Mouse (Mus musculus) gastrocnemius, postnatal 4 days (tissue): ENCODE measurements at regions not wholly inside any gene's neighbourhood (a gene's known extent, or its start where the extent isn't known, plus 50 kb on each side); places are given as distances from the start of the nearest gene placed in this dataset.

ENCODE experiments used
- DNase-seq, 2 experiments: peaks; one replicate each; pipeline ENCODE4 v3.0.0; 2021 to 2022; ENCODE audit warnings: low spot score in 2 of 2, mixed read lengths in 2 of 2

- DNase-seq = no peak
Measured at GRCm38 (mm10) chr6:100107066-100107465, 180.2 kb downstream of the Rybp start.

GRCm38 (mm10) chr6:100100565-100101133, 186.6 kb downstream of the Rybp start:
- DNase-seq = no peak

- DNase-seq = no peak
Measured at GRCm38 (mm10) chr6:100096393-100097125, 190.7 kb downstream of the Rybp start.

- no peak for DNase-seq
Measured at GRCm38 (mm10) chr6:100094653-100095217, 192.6 kb downstream of the Rybp start.

GRCm38 (mm10) chr6:100092870-100093269, 194.4 kb downstream of the Rybp start:
- no peak for DNase-seq

GRCm38 (mm10) chr6:100091815-100092214, 195.5 kb downstream of the Rybp start:
- DNase-seq = no peak

GRCm38 (mm10) chr6:100088576-100088975, 198.7 kb downstream of the Rybp start:
- DNase-seq = no peak

GRCm38 (mm10) chr6:100086807-100087206, 200.5 kb downstream of the Rybp start:
- no peak for DNase-seq

GRCm38 (mm10) chr6:100085981-100086380, 201.3 kb downstream of the Rybp start:
- no peak for DNase-seq

- DNase-seq = no peak
Measured at GRCm38 (mm10) chr6:100083868-100084477, 203.3 kb downstream of the Rybp start.

GRCm38 (mm10) chr6:100083127-100083526, 204.2 kb downstream of the Rybp start:
- no peak for DNase-seq

- peak in 1 of 2 experiments; percentile 45 for DNase-seq
Measured at GRCm38 (mm10) chr6:100074672-100075335, 212.5 kb downstream of the Rybp start.

GRCm38 (mm10) chr6:100072261-100072968, 214.9 kb downstream of the Rybp start:
- DNase-seq = no peak

- DNase-seq = no peak
Measured at GRCm38 (mm10) chr6:100069151-100069550, 218.1 kb downstream of the Rybp start.

- no peak for DNase-seq
Measured at GRCm38 (mm10) chr6:100067273-100067672, 220.0 kb downstream of the Rybp start.

GRCm38 (mm10) chr6:100065586-100065985, 221.7 kb downstream of the Rybp start:
- no peak for DNase-seq

GRCm38 (mm10) chr6:100062961-100063360, 224.3 kb downstream of the Rybp start:
- no peak for DNase-seq

- peak; percentile 55 to 83 for DNase-seq
Measured at GRCm38 (mm10) chr6:100059803-100060202, 227.5 kb downstream of the Rybp start.

- no peak for DNase-seq
Measured at GRCm38 (mm10) chr6:100055980-100056379, 231.3 kb downstream of the Rybp start.

- DNase-seq = no peak
Measured at GRCm38 (mm10) chr6:100052955-100053795, 234.1 kb downstream of the Rybp start.
